Mouse (Mus musculus) adrenal gland (tissue): ENCODE measurements around the gene Gnb1l.

Experiments used
- intact Hi-C: fragments of 180-260 bp; cut with DNase I; formaldehyde crosslinking; loops from one replicate; pipeline ENCODE4 v1.15.1; 2025

Gene Gnb1l

DNA sequence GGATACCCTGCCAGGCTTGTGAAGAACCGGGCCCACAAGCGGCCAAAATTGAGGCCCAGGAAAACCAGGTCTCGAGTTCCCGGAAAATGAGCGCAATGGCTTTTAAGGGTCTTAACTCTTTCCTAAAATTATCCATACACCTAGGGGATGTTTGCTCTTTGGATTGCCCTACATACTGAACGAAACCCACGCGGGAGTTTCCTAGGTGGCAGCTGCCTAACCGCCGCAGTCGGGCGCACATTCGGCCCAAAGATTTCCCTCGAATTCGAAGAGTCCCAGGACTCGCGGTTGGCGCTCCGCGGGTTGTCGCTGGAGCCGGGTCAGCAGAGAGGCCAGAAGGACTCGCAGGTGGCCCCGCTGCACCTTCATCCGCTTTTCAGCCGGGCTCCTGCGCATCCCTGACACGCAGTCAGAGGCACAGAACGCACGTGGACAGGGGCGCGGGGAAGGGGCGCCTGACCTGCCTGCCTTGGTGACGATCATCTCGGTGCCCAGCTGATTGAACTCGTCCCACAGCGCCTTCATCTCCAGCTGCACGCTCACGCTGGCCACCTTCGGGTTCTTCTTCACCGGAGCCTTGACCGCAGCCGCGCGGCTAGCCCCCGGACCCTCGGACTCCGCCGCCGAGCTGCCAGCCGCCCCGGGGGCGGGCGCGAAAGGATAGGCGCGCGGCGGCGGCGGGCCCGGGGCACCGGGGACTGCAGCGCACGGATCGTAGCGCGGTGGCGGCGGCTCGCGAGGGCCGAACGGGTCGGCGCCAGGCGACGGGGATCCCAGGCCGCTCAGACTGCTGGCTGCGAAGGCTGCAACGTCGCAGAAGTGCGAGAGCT lies 87.8 kb downstream of the Gnb1l start:
- intact Hi-C loops = no loop called here

DNA sequence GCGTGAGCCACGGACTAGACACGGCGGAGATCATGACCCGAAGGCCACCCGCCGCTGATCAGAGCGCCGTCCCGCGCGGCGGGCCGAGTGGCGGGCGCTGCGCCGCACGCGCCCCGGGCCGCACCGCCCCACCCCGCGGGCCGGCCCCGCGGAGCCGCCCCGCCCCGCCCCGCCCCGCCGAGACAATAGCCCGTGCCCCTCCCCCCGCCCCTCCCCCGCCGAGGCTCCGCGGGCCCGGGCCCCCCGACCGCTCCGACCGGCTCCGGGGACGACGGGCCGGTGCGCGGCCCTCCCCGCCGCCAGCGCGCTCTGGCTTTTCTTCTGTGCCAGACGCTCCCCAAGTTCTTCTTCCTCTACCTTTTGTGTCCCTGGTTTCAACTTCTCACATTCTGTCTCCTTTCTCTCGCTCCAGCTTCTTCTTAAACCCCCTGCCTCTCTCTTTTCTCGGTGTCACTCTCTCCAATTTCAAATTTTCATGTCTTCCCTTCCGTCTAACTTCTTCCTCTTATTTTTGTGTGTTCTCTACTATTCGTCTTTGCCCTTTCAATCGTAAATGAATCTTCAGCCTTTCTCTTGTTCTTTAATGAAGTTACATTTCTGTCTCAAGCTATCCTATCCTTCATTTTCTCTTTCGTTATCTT lies 88.5 kb downstream of the Gnb1l start:
- intact Hi-C loops = no loop called here

- intact Hi-C loops = no loop called here
These were observed 89.6 kb downstream of the Gnb1l start for GRCm38 (mm10) chr16:18587847-18588737.

- intact Hi-C loops = no loop called here
These were observed 90.2 kb downstream of the Gnb1l start for GRCm38 (mm10) chr16:18588738-18589055.

DNA sequence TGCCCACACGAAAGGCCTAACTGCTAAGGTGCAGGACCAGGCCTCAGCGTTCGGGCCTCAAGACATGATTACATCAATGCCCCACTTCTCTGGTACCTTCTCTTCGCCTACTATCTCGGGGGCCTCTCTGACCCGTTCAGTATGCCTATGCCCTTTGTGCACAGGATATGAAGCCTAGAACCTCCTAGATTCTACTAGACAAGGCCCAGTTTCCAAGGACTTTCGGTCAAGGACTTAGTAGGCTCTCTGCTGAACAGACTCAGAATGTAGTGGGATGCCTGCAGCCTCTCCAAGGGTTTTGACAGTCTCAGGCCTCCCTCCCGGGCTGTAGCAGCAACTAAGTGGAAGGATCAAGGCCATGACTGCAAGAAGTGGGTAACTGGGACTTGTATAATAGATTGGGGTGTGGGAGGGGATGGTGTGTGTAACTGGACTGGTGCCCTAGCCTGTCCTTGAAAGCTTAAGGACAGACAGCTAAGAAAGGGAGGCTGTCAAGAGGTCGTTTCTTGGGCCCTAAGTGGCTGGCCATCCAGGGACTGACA lies 90.6 kb downstream of the Gnb1l start:
- intact Hi-C loops = no loop called here

GRCm38 (mm10) chr16:18589804-18590790 lies 91.6 kb downstream of the Gnb1l start, which contains the start of gene Tbx1:
Gene Tbx1 (minus strand): TSS chr16:18590671.
- intact Hi-C loops = no loop called here

GRCm38 (mm10) chr16:18591047-18592018 lies 92.8 kb downstream of the Gnb1l start:
- intact Hi-C loops = no loop called here

DNA sequence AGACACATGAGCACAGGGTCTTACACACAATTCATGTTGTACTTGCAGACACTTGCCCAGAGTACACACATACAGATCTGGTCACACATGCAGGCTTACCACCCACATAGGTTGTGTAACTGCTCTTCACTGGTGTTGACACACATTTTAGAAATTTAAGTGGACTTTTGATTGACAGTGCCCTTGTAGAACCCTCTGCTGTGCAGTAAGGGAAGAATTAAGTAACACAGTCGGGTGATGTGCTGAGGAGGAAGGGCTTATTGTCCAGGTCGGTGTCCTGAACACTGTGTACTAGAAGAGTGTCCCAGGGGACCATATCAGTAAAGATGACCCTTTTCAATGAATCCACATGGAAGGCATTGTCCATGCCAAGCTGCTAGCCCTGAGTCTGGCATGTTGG lies 95.4 kb downstream of the Gnb1l start:
- intact Hi-C loops = no loop called here

DNA sequence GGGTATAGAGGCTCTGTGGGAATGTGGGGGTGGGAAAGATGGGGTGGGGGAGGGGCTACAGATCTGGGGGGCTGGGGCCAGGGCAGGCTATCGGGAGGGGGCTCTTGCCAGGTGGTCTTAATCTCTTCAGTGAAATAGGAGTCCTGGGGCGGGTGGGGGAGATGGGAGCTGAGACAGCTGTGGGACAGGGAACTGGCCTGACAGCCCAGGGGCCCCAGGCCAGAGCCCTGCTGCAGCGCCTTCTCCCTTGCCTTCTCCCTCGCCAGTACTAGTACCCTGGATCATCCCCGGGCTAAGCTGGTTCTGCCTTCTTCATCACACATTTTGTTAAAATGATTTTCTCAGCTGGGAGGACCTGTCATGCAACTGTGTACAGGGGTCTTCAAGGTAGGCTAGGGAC lies 97.7 kb downstream of the Gnb1l start:
- intact Hi-C loops = no loop called here

DNA sequence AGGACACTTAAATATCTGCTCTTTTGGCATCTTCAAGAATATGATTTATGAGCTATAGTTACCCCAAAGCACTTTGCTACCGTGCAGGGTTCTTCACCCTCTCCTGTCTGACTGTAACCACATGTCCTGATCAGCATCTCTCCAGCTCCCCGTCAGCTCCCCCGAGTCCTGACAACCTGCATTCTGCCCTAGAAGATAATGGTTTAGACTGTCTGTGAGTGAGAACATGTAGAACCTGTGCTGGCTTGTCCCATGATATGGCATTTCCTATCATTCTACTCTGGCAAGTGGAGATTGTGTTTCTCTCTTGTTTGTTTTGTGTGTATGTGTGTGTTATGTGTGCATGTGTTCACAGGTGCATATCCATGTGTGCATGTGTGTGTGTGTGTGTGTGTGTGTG lies 99.5 kb downstream of the Gnb1l start:
- intact Hi-C loops = no loop called here

- intact Hi-C loops = no loop called here
These were observed 102.9 kb downstream of the Gnb1l start for GRCm38 (mm10) chr16:18601447-18601846.

DNA sequence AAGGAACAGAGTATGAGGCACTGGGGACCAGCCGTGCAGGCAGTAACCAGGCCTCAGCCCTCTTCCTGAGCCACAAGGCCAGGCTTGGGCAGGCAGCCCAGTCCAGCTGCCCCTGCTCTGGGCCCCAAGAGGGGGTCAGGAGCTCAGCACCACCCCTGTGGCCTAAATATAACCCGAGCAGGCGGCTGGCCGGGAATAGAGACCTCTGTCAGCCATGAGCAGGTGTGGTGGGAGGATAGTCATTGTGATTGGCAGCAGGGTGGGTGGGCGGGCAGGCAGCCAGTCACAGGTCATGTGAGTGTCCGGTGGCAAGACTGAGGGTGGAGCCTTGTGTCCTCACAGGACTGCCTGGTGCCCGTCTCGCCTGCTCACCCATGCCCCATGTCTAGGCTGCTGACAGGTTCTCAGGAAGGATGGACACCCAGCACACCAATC lies 105.8 kb downstream of the Gnb1l start:
- intact Hi-C loops = no loop called here

GRCm38 (mm10) chr16:18605705-18606104 lies 107.2 kb downstream of the Gnb1l start:
- intact Hi-C loops = no loop called here

DNA sequence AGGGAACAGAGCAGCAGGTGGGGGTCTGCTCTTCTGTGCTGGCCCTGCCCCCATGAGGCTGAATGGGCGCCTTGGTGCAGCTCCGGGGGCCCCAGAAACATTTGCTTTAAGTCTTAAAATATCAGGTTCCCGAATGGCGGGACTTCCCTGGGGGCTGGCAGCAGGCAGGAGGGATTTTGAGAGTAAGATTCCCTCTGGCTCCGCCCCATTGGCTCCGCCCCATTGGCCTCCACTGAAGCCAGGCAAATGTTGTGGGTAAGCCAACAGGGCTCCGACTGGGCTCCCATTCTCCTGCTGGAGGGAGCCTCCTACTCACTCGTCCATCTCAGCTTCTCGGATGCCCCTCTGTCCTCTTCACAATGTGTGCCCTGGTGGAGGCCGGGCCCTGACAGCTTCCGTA lies 109.7 kb downstream of the Gnb1l start:
- intact Hi-C loops = no loop called here

- intact Hi-C loops = no loop called here
These were observed 110.6 kb downstream of the Gnb1l start for GRCm38 (mm10) chr16:18609099-18609498.

GRCm38 (mm10) chr16:18611752-18612151 lies 113.2 kb downstream of the Gnb1l start:
- intact Hi-C loops = no loop called here

GRCm38 (mm10) chr16:18613301-18613700 lies 114.8 kb downstream of the Gnb1l start:
- intact Hi-C loops = no loop called here
